Mouse (Mus musculus) lung, postnatal 0 days (tissue): ENCODE results near the gene Hist1h4d. TPM values are rescaled to one million over a fixed set of nuclear protein-coding genes. Genes with fewer than 3 reads are reported as not detected.
A peak's percentile ranks its signal among the peaks of the same experiment; 100 is the strongest.
"Not testable (repeated sequence)": the region's sequence is repeated elsewhere in the genome, so short reads cannot be mapped to it uniquely, and the experiment has no call there.

Source experiments
- ATAC-seq: fragments of 200-750 bp; cut with Nextera tagmentation; 2 replicates; pipeline ENCODE4 v1.8.0; 2017; ENCODE audit warnings: moderate library complexity
- DNase-seq: peaks from one replicate; pipeline ENCODE4 v3.0.0-alpha.2; 2016; ENCODE audit warnings: low spot score
- H3K27ac ChIP-seq: fragments of 300-500 bp; sonication (generic); 2 replicates; pipeline ENCODE4 v1.5.1; 2014; ENCODE audit warnings: antibody characterized with exemption, mild to moderate bottlenecking, low read length, mixed read lengths
- H3K27me3 ChIP-seq: fragments of 300-500 bp; sonication (generic); replicated peaks from 2 replicates; pipeline ENCODE4 v1.6.1; 2014; ENCODE audit warnings: low read length, mixed read lengths; ENCODE audit not compliant: insufficient read depth
- H3K36me3 ChIP-seq: fragments of 300-500 bp; sonication (generic); 2 replicates; pipeline ENCODE4 v1.6.1; 2014; ENCODE audit warnings: low read length, mixed read lengths; ENCODE audit not compliant: insufficient read depth
- H3K4me1 ChIP-seq: fragments of 300-500 bp; sonication (generic); 2 replicates; pipeline ENCODE4 v1.6.1; 2014; ENCODE audit warnings: antibody characterized with exemption, low read depth, low read length, mixed read lengths; ENCODE audit not compliant: insufficient read depth
- H3K4me2 ChIP-seq: fragments of 300-500 bp; sonication (generic); replicated peaks from 2 replicates; pipeline ENCODE4 v1.6.1; 2014; ENCODE audit warnings: low read depth, mild to moderate bottlenecking, low read length, moderate library complexity, mixed read lengths
- H3K4me3 ChIP-seq: fragments of 300-500 bp; sonication (generic); 2 replicates; pipeline ENCODE4 v1.5.1; 2014; ENCODE audit warnings: low read depth, low read length
- H3K9ac ChIP-seq: fragments of 300-500 bp; sonication (generic); replicated peaks from 2 replicates; pipeline ENCODE4 v1.6.1; 2014; ENCODE audit warnings: low read depth, mild to moderate bottlenecking
- H3K9me3 ChIP-seq: fragments of 300-500 bp; sonication (generic); 2 replicates; pipeline ENCODE4 v1.6.1; 2016; ENCODE audit warnings: low read length, mixed read lengths
- CTCF ChIP-seq: IDR thresholded peaks from 2 replicates; pipeline ENCODE4 v1.5.1; 2016; ENCODE audit warnings: antibody characterized with exemption, mild to moderate bottlenecking
- EP300 ChIP-seq: IDR thresholded peaks from 2 replicates; pipeline ENCODE4 v1.6.1; 2016; ENCODE audit warnings: antibody characterized with exemption, mild to moderate bottlenecking, control low read depth
- WGBS: fragments of 180-500 bp; shearing (Covaris S2); extraction: QIAGEN DNeasy Blood & Tissue Kit; methylation state at CpG from one replicate; pipeline ENCODE4 v1.1.7; 2014; 5-methylcytosine and 5-hydroxymethylcytosine counted together
- polyA plus RNA-seq: library from polyadenylated mRNA; unstranded; fragments of >200 nt; fragmentation: Nextera tagmentation; extraction: Ambion mirVana; gene quantifications from 2 replicates; pipeline ENCODE4 v1.2.1, GENCODE M21; 2015

Gene Hist1h4d
- polyA plus RNA-seq, 1 experiment from 2014 or later = 31.4 TPM

DNA sequence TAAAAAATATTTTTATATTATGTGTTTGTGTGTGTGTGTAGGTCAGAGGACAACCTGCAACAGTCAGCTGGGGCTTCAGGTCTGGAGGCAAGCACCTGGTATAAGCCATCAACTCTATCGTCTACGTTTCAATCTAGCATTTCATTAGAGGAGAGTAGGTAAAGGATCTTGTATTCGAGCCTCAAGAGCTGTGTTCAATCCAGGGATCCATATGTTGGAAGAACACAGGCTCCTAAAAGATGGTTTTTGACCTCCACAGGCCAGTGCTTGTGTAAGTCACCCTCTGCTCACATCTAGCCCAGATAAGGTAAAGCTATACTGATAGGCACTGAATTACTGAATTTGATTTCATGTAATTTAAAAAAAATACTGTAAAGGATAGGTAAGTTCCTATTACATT is 24.5 kb upstream of the Hist1h4d start:
- H3K4me2 ChIP-seq = no peak overlapping the region

DNA sequence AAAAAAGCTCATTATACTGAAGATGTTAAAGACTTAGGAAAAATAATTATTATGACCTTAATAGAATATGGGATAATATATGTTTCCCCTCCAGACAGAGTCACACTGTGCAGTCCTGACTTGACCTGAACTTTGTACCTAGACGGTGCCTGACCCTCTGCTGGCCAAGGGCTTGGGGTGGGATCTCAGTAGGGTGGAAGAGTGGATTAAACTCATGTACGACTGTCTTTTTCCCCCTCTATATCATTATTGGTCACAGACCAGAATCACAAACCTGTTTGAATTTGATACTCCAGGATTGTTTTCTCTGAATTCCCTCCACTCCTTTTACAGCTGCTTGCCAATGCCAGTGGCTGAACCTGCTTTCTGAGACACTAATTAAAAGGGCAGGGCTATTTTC is 20.7 kb upstream of the Hist1h4d start:
- ATAC-seq, H3K27ac ChIP-seq, H3K36me3 ChIP-seq, H3K4me2 ChIP-seq, H3K9ac ChIP-seq, H3K4me3 ChIP-seq, H3K4me1 ChIP-seq, H3K9me3 ChIP-seq, H3K27me3 ChIP-seq: not testable (repeated sequence)
- 13% methylated on average over 2 of the region's 2 CpGs for WGBS
- DNase-seq = peak; percentile 4

More for the DNA sequence above, 24.5 kb upstream of the Hist1h4d start:
- DNase-seq = no peak
- 54% methylated on average over 3 of the region's 3 CpGs for WGBS
- no peaks in the 10 kb centered on the region for H3K27me3 ChIP-seq
- H3K9ac ChIP-seq = no peak overlapping the region
- no peak for TF ChIP-seq CTCF
- TF ChIP-seq EP300 = no peak
- no peak for ATAC-seq
- peak overlapping the region; percentile 26; the same call in 1 of the 2 replicates for H3K27ac ChIP-seq
- H3K9me3 ChIP-seq = no peaks in the 10 kb centered on the region
- no peak overlapping the region for H3K4me3 ChIP-seq
- H3K36me3 ChIP-seq = no peaks in the 10 kb centered on the region
- H3K4me1 ChIP-seq = no peaks in the 10 kb centered on the region

DNA sequence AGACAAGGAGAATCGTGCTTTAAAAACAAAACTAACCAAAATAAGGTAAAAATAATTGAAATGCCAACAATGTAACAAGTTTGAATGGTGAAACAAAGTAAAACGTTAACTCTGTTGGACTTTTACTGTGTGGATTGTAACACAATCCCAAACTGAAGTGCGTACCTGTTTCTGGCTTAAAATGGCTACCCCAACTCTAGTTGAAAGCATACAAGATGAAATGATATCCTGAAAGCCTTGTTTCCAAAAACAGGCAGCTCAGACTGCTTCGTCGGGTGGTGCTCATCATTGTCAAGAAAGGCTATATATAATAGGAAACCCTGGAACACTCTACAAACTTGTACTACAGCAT is 19.9 kb upstream of the Hist1h4d start:
- not testable (repeated sequence) for H3K4me3 ChIP-seq, DNase-seq, H3K27ac ChIP-seq, H3K36me3 ChIP-seq, ATAC-seq, H3K27me3 ChIP-seq, H3K4me1 ChIP-seq, H3K9me3 ChIP-seq, H3K9ac ChIP-seq
- H3K4me2 ChIP-seq = peak overlapping the region; percentile 70
- WGBS = 0% methylated on average over 2 of the region's 5 CpGs

DNA sequence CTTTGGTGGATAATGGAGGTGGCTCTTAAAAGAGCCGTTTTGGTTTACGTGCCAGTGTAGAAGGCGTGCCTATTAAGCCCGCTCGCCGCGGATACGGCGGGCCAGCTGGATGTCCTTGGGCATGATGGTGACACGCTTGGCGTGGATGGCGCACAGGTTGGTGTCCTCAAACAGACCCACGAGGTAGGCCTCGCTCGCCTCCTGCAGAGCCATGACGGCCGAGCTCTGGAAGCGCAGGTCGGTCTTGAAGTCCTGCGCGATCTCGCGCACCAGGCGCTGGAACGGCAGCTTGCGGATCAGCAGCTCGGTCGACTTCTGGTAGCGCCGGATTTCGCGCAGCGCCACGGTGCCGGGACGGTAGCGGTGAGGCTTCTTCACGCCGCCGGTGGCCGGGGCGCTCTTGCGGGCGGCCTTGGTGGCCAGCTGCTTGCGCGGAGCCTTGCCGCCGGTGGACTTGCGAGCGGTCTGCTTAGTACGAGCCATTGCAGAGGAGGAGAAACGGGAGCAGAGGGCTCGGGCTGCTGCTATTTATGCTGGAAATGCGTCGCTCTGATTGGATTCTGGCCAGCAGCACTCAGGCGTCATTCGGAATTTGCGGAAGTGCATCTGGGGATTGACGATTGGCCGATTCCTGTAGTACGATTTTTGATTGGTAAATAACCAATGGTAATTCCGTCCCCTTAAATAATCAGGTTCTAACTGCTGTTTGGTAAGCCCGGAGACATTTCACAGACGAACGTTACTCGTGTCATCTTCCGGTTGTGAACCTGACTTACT is 19.3 kb upstream of the Hist1h4d start, which contains the start of gene Hist1h3e:
Gene Hist1h3e (minus strand): TSS at position 487 of the 777 bp plus-strand sequence.
- H3K27me3 ChIP-seq = not testable (repeated sequence)
- H3K9ac ChIP-seq = peak within 1 kb of the TSS; percentile 51
- WGBS = under 1% methylated on average over 42 of the region's 67 CpGs

DNA sequence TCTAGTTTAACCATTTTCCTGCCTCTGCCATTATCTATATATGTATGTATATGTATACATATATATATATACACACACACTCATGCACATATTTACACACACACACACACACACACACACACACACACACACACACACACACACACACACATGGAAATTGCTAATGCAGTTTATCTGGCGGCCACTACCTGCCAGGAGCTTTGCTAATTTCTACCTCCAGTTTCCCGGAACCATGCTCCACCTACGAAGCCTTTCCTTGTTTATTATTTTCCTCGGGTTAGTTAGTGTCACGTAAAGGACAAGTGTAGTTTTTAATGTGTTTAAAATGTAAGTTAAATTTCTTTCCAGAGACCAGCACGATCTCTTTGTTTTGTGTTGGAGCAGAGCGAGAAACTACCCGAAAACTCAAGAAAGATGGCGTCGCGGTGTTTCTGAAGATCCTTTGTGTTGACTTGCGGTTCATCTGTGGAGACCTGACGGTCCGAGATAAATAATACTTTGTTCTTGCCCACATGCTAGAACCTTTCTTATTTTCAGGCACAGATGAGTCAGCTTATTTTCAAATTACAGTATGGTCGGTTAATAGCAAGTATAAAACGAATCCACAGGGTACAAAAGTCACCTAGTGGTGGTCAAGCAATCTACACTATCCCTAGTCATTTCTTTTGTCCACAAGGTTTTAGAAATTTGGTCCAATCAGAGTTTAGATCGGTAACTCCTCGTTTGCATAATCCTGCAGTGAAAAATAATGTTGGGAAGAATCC is 18.5 kb upstream of the Hist1h4d start:
- Histone ChIP-seq H3K9me3 (no peaks in the 10 kb centered on the region), H3K36me3 (no peaks in the 10 kb centered on the region), H3K9ac (peak overlapping the region; percentile 51), H3K4me1 (no peaks in the 10 kb centered on the region), H3K4me2 (peak overlapping the region; percentile 70), H3K27ac (peak overlapping the region; percentile 91), H3K4me3 (peak overlapping the region; percentile 38), H3K27me3 (no peaks in the 10 kb centered on the region)
- WGBS = 2% methylated on average over 18 of the region's 18 CpGs
- TF ChIP-seq CTCF (peak; percentile 77), EP300 (no peak; the same call in 1 of the 2 replicates)
- DNase-seq (peak; percentile 96), ATAC-seq (peak; percentile 67)

More for the DNA sequence above, 19.3 kb upstream of the Hist1h4d start, which contains the start of gene Hist1h3e:
- H3K36me3 ChIP-seq, H3K4me1 ChIP-seq, H3K9me3 ChIP-seq: not testable (repeated sequence)
- Histone ChIP-seq H3K4me2 (peak within 1 kb of the TSS; percentile 70), H3K27ac (peak within 1 kb of the TSS; percentile 91), H3K4me3 (peak within 1 kb of the TSS; percentile 38)
- 0 out of 2 replicates have a peak, but pooled peaks have one; percentile 17 for TF ChIP-seq CTCF
- DNase-seq (peak; percentile 99), ATAC-seq (peak; percentile 90)

DNA sequence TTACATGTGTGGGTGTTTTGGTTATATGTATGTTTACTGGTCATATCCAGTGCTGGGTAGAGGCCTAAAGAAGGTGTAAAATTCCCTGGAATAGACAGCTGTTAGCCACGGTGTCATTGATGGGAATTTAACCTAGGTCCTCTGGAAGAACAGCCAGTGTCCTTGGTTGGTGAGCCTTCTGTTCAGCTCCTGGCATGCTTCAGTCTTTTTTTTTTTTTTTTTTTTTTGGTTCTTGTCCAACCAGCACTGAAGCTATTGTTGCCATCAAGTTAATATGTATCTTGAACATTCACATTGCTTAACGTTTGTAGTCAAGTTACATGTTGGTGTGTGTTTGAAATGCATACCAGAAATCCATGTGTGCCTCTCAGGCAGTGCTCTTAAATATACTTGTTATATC is 16.9 kb upstream of the Hist1h4d start:
- H3K36me3 ChIP-seq = no peaks in the 10 kb centered on the region
- 61% methylated on average over 2 of the region's 2 CpGs for WGBS
- no peak overlapping the region for H3K4me3 ChIP-seq
- ATAC-seq (no peak), DNase-seq (peak; percentile 4)
- H3K27ac ChIP-seq = no peak overlapping the region
- no peak overlapping the region for H3K4me2 ChIP-seq
- no peak overlapping the region for H3K9ac ChIP-seq
- H3K4me1 ChIP-seq = no peaks in the 10 kb centered on the region
- H3K9me3 ChIP-seq = no peaks in the 10 kb centered on the region
- no peaks in the 10 kb centered on the region for H3K27me3 ChIP-seq
- no peak for TF ChIP-seq CTCF
- TF ChIP-seq EP300 = no peak
